Mouse (Mus musculus): ENCODE data around the gene A430089I19Rik.
"Not testable (repeated sequence)": the region's sequence is repeated elsewhere in the genome, so short reads cannot be mapped to it uniquely, and the experiment has no call there.

A430089I19Rik gene

GRCm38 (mm10) chr5:94306696-94307095, at the start of gene A430089I19Rik:
TSS of gene A430089I19Rik (minus strand) at chr5:94306796.
- DNase-seq (ENCODE audit: low read depth): not testable (repeated sequence)

- DNase-seq (ENCODE audit: low read depth): not testable (repeated sequence)
These were observed 32.9 kb upstream of the A430089I19Rik start, which contains the start of gene AA792892 for GRCm38 (mm10) chr5:94339449-94339848. TSS of gene AA792892 (plus strand) at chr5:94339749.

- not testable (repeated sequence) for DNase-seq (ENCODE audit: low read depth)
These were observed 7.5 kb upstream of the A430089I19Rik start, which contains the start of gene Gm6502 for GRCm38 (mm10) chr5:94314135-94314534. TSS of gene Gm6502 (plus strand) at chr5:94314435.

Measured in c-Kit-positive CD71-positive TER-119-negative erythroid progenitor cells, embryonic 14.5 days (primary cell).